Comparison of ENCODE assay signal across 8 mouse cellular contexts in genomic region chr13:43398297-43399080, GRCm38 (mm10). TPM values are rescaled to one million over a fixed set of nuclear protein-coding genes. Genes with fewer than 3 reads are reported as not detected.
DNase-seq lines count a peak whose midpoint lies in the region; ATAC-seq and TF ChIP-seq lines count a peak whose summit lies in the region.

TSS of gene Nol7 (plus strand) at chr13:43398390.

- intact Hi-C loops in heart, postnatal 14 days (cut with DNase I): loop anchor here (5.0 kb wide), 3 partner anchors 96 to 216 kb away; partner anchors contain the start of gene Gfod1

- H3K27ac ChIP-seq in ES-Bruce4 (ENCODE audit: insufficient read depth, low read length): 0 out of 2 replicates have a peak within 1 kb of the TSS, but pooled peaks have one; percentile 31
- H3K27ac ChIP-seq in forebrain, embryonic 14.5 days (ENCODE audit: low read depth, low read length): peak within 1 kb of the TSS; percentile 94
- H3K27ac ChIP-seq in neural tube, embryonic 15.5 days (replicated peaks): peak within 1 kb of the TSS; percentile 98

- 2% methylated on average over 72 of the region's 72 CpGs for whole genome bisulfite sequencing in forebrain, embryonic 14.5 days
- 1% methylated on average over 72 of the region's 72 CpGs for WGBS in neural tube, embryonic 15.5 days

- TF ChIP-seq EP300 in ES-Bruce4 (IDR thresholded peaks at IDR 0.05; ENCODE audit: insufficient read depth, low read depth, low read length): peak; percentile 22; the same call in 1 of the 2 replicates

- ATAC-seq in cerebellum, adult (ENCODE audit: insufficient number of reproducible peaks, low FRiP score, low TSS enrichment): peak; percentile 91
- ATAC-seq in forebrain, embryonic 14.5 days: peak; percentile 94
- peak; percentile 92 for ATAC-seq in neural tube, embryonic 15.5 days (ENCODE audit: low FRiP score)

- TF ChIP-seq POLR2A in ES-Bruce4 (IDR thresholded peaks at IDR 0.05; ENCODE audit: insufficient read depth, low read length): peak; percentile 27

- peaks cover 30% of the 10 kb centered on the region for H3K36me3 ChIP-seq in ES-Bruce4 (ENCODE audit: control insufficient read depth, insufficient read depth, low read length, poor library complexity, severe bottlenecking)
- H3K36me3 ChIP-seq in forebrain, embryonic 14.5 days (ENCODE audit: control insufficient read depth, insufficient read depth, low read length): peaks cover 36% of the 10 kb centered on the region
- H3K36me3 ChIP-seq in neural tube, embryonic 15.5 days: peaks cover 41% of the 10 kb centered on the region

- peak within 1 kb of the TSS; percentile 77 for H3K4me3 ChIP-seq in ES-Bruce4 (ENCODE audit: low read depth, low read length)
- H3K4me3 ChIP-seq in forebrain, embryonic 14.5 days (ENCODE audit: low read depth, low read length): peak within 1 kb of the TSS; percentile 85
- H3K4me3 ChIP-seq in neural tube, embryonic 15.5 days (replicated peaks): peak within 1 kb of the TSS; percentile 86

- TF ChIP-seq CTCF in ES-Bruce4 (IDR thresholded peaks at IDR 0.05; ENCODE audit: low read depth, low read length): peak; percentile 77

- peak within 1 kb of the TSS; percentile 79 for H3K4me2 ChIP-seq in forebrain, embryonic 14.5 days (ENCODE audit: low read length)
- peak within 1 kb of the TSS; percentile 71 for H3K4me2 ChIP-seq in neural tube, embryonic 15.5 days

- DNase-seq in forebrain, embryonic 14.5 days (ENCODE audit: low spot score): peak; percentile 95
- peak; percentile 95 to 98 for DNase-seq in heart, postnatal 14 days
- peak; percentile 94 for DNase-seq in layer of hippocampus, adult 11-12 months (ENCODE audit: low spot score)
- DNase-seq in lung, adult 18-20 months: peak; percentile 91 to 94
- peak; percentile 93 for DNase-seq in testis, postnatal 14 days (ENCODE audit: low spot score)

- H3K9ac ChIP-seq in ES-Bruce4 (ENCODE audit: low read depth, poor library complexity, severe bottlenecking): peak within 1 kb of the TSS; percentile 69
- peak within 1 kb of the TSS; percentile 85 for H3K9ac ChIP-seq in forebrain, embryonic 14.5 days (ENCODE audit: low read length)
- peak within 1 kb of the TSS; percentile 92 for H3K9ac ChIP-seq in neural tube, embryonic 15.5 days (replicated peaks)

- H3K9me3 ChIP-seq in ES-Bruce4 (replicated peaks; ENCODE audit: control insufficient read depth, insufficient read depth, low read length, poor library complexity, severe bottlenecking): peaks cover 15% of the 10 kb centered on the region
- no peaks in the 10 kb centered on the region for H3K9me3 ChIP-seq in forebrain, embryonic 14.5 days (replicated peaks; ENCODE audit: control insufficient read depth, low read length)
- no peaks in the 10 kb centered on the region for H3K9me3 ChIP-seq in neural tube, embryonic 15.5 days (replicated peaks)

- no peaks in the 10 kb centered on the region for H3K4me1 ChIP-seq in ES-Bruce4 (ENCODE audit: control insufficient read depth, insufficient read depth, low read length)
- H3K4me1 ChIP-seq in forebrain, embryonic 14.5 days (ENCODE audit: control insufficient read depth, insufficient read depth, low read length): no peaks in the 10 kb centered on the region
- peaks cover 17% of the 10 kb centered on the region for H3K4me1 ChIP-seq in neural tube, embryonic 15.5 days

- H3K27me3 ChIP-seq in ES-Bruce4 (ENCODE audit: control insufficient read depth, insufficient read depth, low read length, poor library complexity, severe bottlenecking): no peaks in the 10 kb centered on the region
- no peaks in the 10 kb centered on the region for H3K27me3 ChIP-seq in forebrain, embryonic 14.5 days (replicated peaks; ENCODE audit: control insufficient read depth, insufficient read depth, low read length)
- no peaks in the 10 kb centered on the region for H3K27me3 ChIP-seq in neural tube, embryonic 15.5 days (replicated peaks)

RNA-seq across cellular contexts. Expression of gene Nol7, which starts in this region (rescaled TPM):
- polyA plus RNA-seq in ES-Bruce4 (2011; ENCODE audit: insufficient read depth, insufficient read length, low read depth, missing spikeins): 148 and 151 TPM in 2 replicates
- 175 and 196 TPM in 2 replicates for polyA plus RNA-seq in forebrain, embryonic 14.5 days (2014; fragmentation: Nextera tagmentation; extraction: Ambion mirVana)
- 10 to 100 TPM; 86.7 to 90.4 TPM for total RNA-seq in heart, postnatal 14 days (2021)
- polyA plus RNA-seq in neural tube, embryonic 15.5 days (2015; fragmentation: Nextera tagmentation; extraction: Ambion mirVana): 173 and 187 TPM in 2 replicates

Comparison
In these comparisons a context has a peak if more than half of its experiments do, and no peak if none do; other contexts are left out.
1. Peak in every context shown above with its lines: DNase-seq, ATAC-seq, H3K4me3 ChIP-seq and H3K27ac ChIP-seq.
2. H3K27ac ChIP-seq: peak in every context shown above with its lines; median percentile 98 in neural tube, embryonic 15.5 days; 94 in forebrain, embryonic 14.5 days; 31 in ES-Bruce4.